Mouse (Mus musculus) ES-E14 (cell line): ENCODE measurements at regions not wholly inside any gene's neighbourhood (a gene's known extent, or its start where the extent isn't known, plus 50 kb on each side); places are given as distances from the start of the nearest gene placed in this dataset.
A peak's percentile ranks its signal among the peaks of the same experiment; 100 is the strongest.

Experiments used
- DNase-seq: peaks from one replicate; pipeline ENCODE4 v3.0.0-alpha.2; 2013; ENCODE audit warnings: low read depth, low spot score
- H3K27ac ChIP-seq: 2 replicates; pipeline ENCODE4 v1.5.1; 2012; ENCODE audit warnings: low read depth, mild to moderate bottlenecking, low read length, moderate library complexity, mixed read lengths; ENCODE audit not compliant: poor library complexity, insufficient read depth, severe bottlenecking
- H3K36me3 ChIP-seq: 2 replicates; pipeline ENCODE4 v1.6.1; 2012; ENCODE audit warnings: mild to moderate bottlenecking, low read length, moderate library complexity, mixed read lengths; ENCODE audit not compliant: control insufficient read depth, poor library complexity, insufficient read depth, severe bottlenecking
- H3K4me1 ChIP-seq, 2 experiments: fragments of 150-350 bp in 1 of 2; sonication (generic) in 1 of 2; 2 replicates each; pipeline ENCODE4 v1.6.1; 2012; ENCODE audit warnings: low read length in 2 of 2, mild to moderate bottlenecking in 1 of 2, mixed read lengths in 1 of 2; ENCODE audit not compliant: control insufficient read depth in 2 of 2, insufficient read depth in 2 of 2, poor library complexity in 1 of 2
- H3K4me3 ChIP-seq, 2 experiments: fragments of 150-350 bp in 1 of 2; sonication (generic) in 1 of 2; 2 replicates each; pipeline ENCODE4 v1.5.1; 2012; ENCODE audit warnings: low read length in 2 of 2, low read depth in 1 of 2, mild to moderate bottlenecking in 1 of 2, mixed read lengths in 1 of 2; ENCODE audit not compliant: insufficient read depth in 1 of 2, poor library complexity in 1 of 2, severe bottlenecking in 1 of 2
- H3K9ac ChIP-seq: 2 replicates; pipeline ENCODE4 v1.6.1; 2012; ENCODE audit warnings: low read depth, mild to moderate bottlenecking, low read length, mixed read lengths; ENCODE audit not compliant: poor library complexity, insufficient read depth, severe bottlenecking
- H3K9me3 ChIP-seq: fragments of 150-350 bp; sonication (generic); 2 replicates; pipeline ENCODE4 v1.6.1; 2012; ENCODE audit warnings: low read depth, mild to moderate bottlenecking, low read length; ENCODE audit not compliant: control insufficient read depth, insufficient read depth
- CHD2 ChIP-seq: IDR thresholded peaks from 2 replicates; pipeline ENCODE4 v1.6.1; 2014; ENCODE audit warnings: mild to moderate bottlenecking, low read depth, low read length, inconsistent platforms
- HCFC1 ChIP-seq: IDR thresholded peaks from 2 replicates; pipeline ENCODE4 v1.6.1; 2012; ENCODE audit warnings: low read length, inconsistent platforms, borderline replicate concordance; ENCODE audit not compliant: insufficient read depth
- MAFK ChIP-seq: IDR thresholded peaks from 2 replicates; pipeline ENCODE4 v1.6.1; 2014; ENCODE audit warnings: mild to moderate bottlenecking, low read depth, low read length, inconsistent platforms; ENCODE audit not compliant: insufficient read depth
- ZC3H11A ChIP-seq: IDR thresholded peaks from 2 replicates; pipeline ENCODE4 v1.6.1; 2012; ENCODE audit warnings: low read depth, mild to moderate bottlenecking, inconsistent platforms, low read length, borderline replicate concordance
- ZNF384 ChIP-seq: IDR thresholded peaks from 2 replicates; pipeline ENCODE4 v1.6.1; 2012; ENCODE audit warnings: low read depth, low read length, inconsistent platforms
- in situ Hi-C, 2 experiments: fragments of 600-800 bp; cut with MboI; formaldehyde crosslinking; loops; one replicate each; pipeline ENCODE4 v1.15.1; 2025; ENCODE audit warnings: low sequenced_read_pairs in 2 of 2, inconsistent platforms in 1 of 2; ENCODE audit not compliant: unreplicated experiment in 2 of 2

- TF ChIP-seq HCFC1: no peak
- no peak for TF ChIP-seq CHD2
- TF ChIP-seq MAFK: no peak
- TF ChIP-seq ZC3H11A: no peak
- no peak for TF ChIP-seq ZNF384
- no peaks in the 10 kb centered on the region for H3K36me3 ChIP-seq
- no peaks in the 10 kb centered on the region for H3K4me1 ChIP-seq
- no peaks in the 10 kb centered on the region for H3K9me3 ChIP-seq
- peak; percentile 15 for DNase-seq
- in situ Hi-C loops: no loop called here
- no peak overlapping the region for H3K4me3 ChIP-seq
- no peak overlapping the region for H3K9ac ChIP-seq
- no peak overlapping the region for H3K27ac ChIP-seq
These were observed 73.4 kb downstream of the Cmpk2 start for GRCm38 (mm10) chr12:26542451-26542850.

- H3K9me3 ChIP-seq: no peaks in the 10 kb centered on the region
- H3K9ac ChIP-seq: no peak overlapping the region
- TF ChIP-seq ZC3H11A (no peak), HCFC1 (no peak), ZNF384 (no peak), MAFK (no peak), CHD2 (no peak)
- no peaks in the 10 kb centered on the region for H3K36me3 ChIP-seq
- no peak for DNase-seq
- H3K4me1 ChIP-seq: no peaks in the 10 kb centered on the region
- no peak overlapping the region for H3K27ac ChIP-seq
- H3K4me3 ChIP-seq: no peak overlapping the region
- in situ Hi-C loops: no loop called here
These were observed 66.4 kb downstream of the Cmpk2 start for GRCm38 (mm10) chr12:26535261-26535890.

GRCm38 (mm10) chr12:26534229-26535105 is 65.5 kb downstream of the Cmpk2 start:
- no peak for DNase-seq
- H3K27ac ChIP-seq: no peak overlapping the region
- no peak overlapping the region for H3K9ac ChIP-seq
- in situ Hi-C loops: no loop called here
- H3K4me3 ChIP-seq: no peak overlapping the region
- H3K4me1 ChIP-seq: no peaks in the 10 kb centered on the region
- TF ChIP-seq HCFC1: no peak
- TF ChIP-seq MAFK: no peak
- no peak for TF ChIP-seq ZC3H11A
- no peak for TF ChIP-seq CHD2
- no peak for TF ChIP-seq ZNF384
- H3K9me3 ChIP-seq: no peaks in the 10 kb centered on the region
- H3K36me3 ChIP-seq: no peaks in the 10 kb centered on the region

GRCm38 (mm10) chr12:26533641-26534151 is 64.7 kb downstream of the Cmpk2 start:
- H3K36me3 ChIP-seq: no peaks in the 10 kb centered on the region
- DNase-seq: no peak
- H3K4me3 ChIP-seq: no peak overlapping the region
- H3K4me1 ChIP-seq: no peaks in the 10 kb centered on the region
- in situ Hi-C loops: no loop called here
- H3K9ac ChIP-seq: no peak overlapping the region
- no peaks in the 10 kb centered on the region for H3K9me3 ChIP-seq
- no peak for TF ChIP-seq CHD2
- H3K27ac ChIP-seq: no peak overlapping the region
